Mouse (Mus musculus) forebrain, embryonic 15.5 days (tissue): ENCODE measurements at regions not wholly inside any gene's neighbourhood (a gene's known extent, or its start where the extent isn't known, plus 50 kb on each side); places are given as distances from the start of the nearest gene placed in this dataset.

Experiments used
- ATAC-seq: fragments of 200-750 bp; cut with Nextera tagmentation; replicated peaks from 2 replicates; pipeline ENCODE4 v1.8.0; 2017; ENCODE audit warnings: mild to moderate bottlenecking, moderate TSS enrichment, moderate library complexity
- H3K27ac ChIP-seq: fragments of 300-500 bp; sonication (generic); replicated peaks from 2 replicates; pipeline ENCODE4 v1.5.1; 2015; ENCODE audit warnings: mild to moderate bottlenecking, inconsistent platforms
- H3K27me3 ChIP-seq: fragments of 300-500 bp; sonication (generic); 2 replicates; pipeline ENCODE4 v1.6.1; 2015; ENCODE audit warnings: inconsistent platforms
- H3K36me3 ChIP-seq: fragments of 300-500 bp; sonication (generic); 2 replicates; pipeline ENCODE4 v1.6.1; 2015; ENCODE audit warnings: mild to moderate bottlenecking, inconsistent platforms
- H3K4me1 ChIP-seq: fragments of 300-500 bp; sonication (generic); 2 replicates; pipeline ENCODE4 v1.6.1; 2015; ENCODE audit warnings: inconsistent platforms
- H3K4me2 ChIP-seq: fragments of 300-500 bp; sonication (generic); replicated peaks from 2 replicates; pipeline ENCODE4 v1.6.1; 2015; ENCODE audit warnings: mild to moderate bottlenecking, inconsistent platforms
- H3K4me3 ChIP-seq: fragments of 300-500 bp; sonication (generic); 2 replicates; pipeline ENCODE4 v1.5.1; 2015; ENCODE audit warnings: mild to moderate bottlenecking, inconsistent platforms
- H3K9ac ChIP-seq: fragments of 300-500 bp; sonication (generic); replicated peaks from 2 replicates; pipeline ENCODE4 v1.6.1; 2015; ENCODE audit warnings: mild to moderate bottlenecking, inconsistent platforms
- H3K9me3 ChIP-seq: fragments of 300-500 bp; sonication (generic); 2 replicates; pipeline ENCODE4 v1.6.1; 2016; ENCODE audit warnings: inconsistent platforms
- WGBS: fragments of 180-500 bp; shearing (Covaris S2); methylation state at CpG from one replicate; pipeline ENCODE4 v1.1.7; 2015; ENCODE audit warnings: mixed read lengths; 5-methylcytosine and 5-hydroxymethylcytosine counted together

DNA sequence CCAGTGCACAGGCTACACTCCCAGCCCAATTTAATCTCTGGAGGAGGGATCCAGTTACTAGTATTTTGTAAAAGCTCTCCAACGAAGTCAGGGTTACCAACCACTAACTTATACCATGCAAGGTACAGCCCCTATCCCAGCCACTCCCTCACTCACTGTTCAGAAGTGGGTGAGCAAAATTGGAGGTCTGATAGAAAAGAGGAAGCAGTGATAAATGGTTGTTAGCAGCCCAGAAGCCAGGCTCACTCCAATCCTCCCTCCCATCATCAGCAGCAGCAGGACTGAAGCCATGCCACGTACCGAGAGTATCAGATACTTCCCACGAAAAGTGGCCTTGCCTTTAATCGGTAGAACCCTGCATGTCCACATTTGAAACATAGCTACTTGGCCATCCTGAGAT lies 86.1 kb downstream of the Efnb1 start:
- Histone ChIP-seq H3K27ac (no peak overlapping the region), H3K36me3 (no peaks in the 10 kb centered on the region), H3K9ac (no peak overlapping the region), H3K4me2 (no peak overlapping the region), H3K27me3 (no peaks in the 10 kb centered on the region), H3K4me3 (no peak overlapping the region), H3K9me3 (no peaks in the 10 kb centered on the region), H3K4me1 (peaks cover 18% of the 10 kb centered on the region)
- no peak for ATAC-seq
- WGBS: 80% methylated on average over 5 of the region's 5 CpGs

DNA sequence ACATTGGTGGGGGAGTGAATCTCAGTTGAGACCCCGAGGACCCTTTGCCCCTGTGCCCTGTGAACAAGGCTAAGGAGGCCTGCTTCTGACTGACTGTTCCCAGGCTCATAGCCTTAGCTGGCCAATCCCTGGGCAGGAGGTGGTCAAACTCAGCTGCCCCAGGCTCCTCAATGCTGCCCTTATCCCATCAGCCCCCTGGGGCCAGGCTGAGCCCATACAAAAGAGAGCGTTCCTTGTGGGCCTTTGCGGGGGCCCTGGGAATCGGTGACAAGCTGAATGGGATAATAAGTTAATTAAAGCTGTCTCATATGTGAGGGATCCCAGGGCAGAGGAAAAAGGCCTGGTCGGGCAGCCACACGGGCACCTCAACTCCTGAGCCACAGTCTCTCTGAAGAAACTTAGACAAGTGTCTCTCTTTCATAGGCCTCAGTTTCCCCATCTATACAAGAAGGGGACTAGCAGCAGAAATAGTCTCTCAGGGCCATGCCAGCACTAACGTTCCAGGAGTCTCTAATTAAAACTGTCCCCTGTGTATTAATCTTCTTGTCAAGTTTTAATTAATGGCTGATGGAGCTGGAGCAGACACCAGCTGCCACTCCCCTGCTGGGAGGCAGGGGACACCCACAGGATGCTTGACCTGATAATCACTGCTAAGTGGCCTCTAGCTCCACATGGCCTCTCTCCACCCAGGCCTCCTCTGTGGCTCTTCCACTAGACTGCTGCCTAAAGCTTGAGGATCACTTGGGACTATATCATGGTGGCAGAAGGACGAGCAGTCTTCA lies 84.9 kb downstream of the Efnb1 start:
- ATAC-seq: no peak
- 17% methylated on average over 8 of the region's 8 CpGs for WGBS
- Histone ChIP-seq H3K36me3 (no peaks in the 10 kb centered on the region), H3K27me3 (no peaks in the 10 kb centered on the region), H3K9ac (no peak overlapping the region), H3K4me2 (no peak overlapping the region), H3K4me3 (no peak overlapping the region), H3K9me3 (no peaks in the 10 kb centered on the region), H3K4me1 (peaks cover 27% of the 10 kb centered on the region), H3K27ac (no peak overlapping the region)

GRCm38 (mm10) chrX:99218213-99218612 lies 82.3 kb downstream of the Efnb1 start:
- ATAC-seq: no peak
- 38% methylated on average over 6 of the region's 7 CpGs for WGBS
- no peak overlapping the region for H3K9ac ChIP-seq

GRCm38 (mm10) chrX:99216633-99217459 lies 80.9 kb downstream of the Efnb1 start:
- Histone ChIP-seq H3K27ac (peak overlapping the region; percentile 63), H3K27me3 (no peaks in the 10 kb centered on the region), H3K4me3 (peak overlapping the region; percentile 37), H3K36me3 (no peaks in the 10 kb centered on the region), H3K9me3 (no peaks in the 10 kb centered on the region), H3K9ac (peak overlapping the region; percentile 52), H3K4me1 (peaks cover 27% of the 10 kb centered on the region), H3K4me2 (peak overlapping the region; percentile 44)
- ATAC-seq: peak; percentile 51
- WGBS: 15% methylated on average over 60 of the region's 60 CpGs

More at GRCm38 (mm10) chrX:99218213-99218612, 82.3 kb downstream of the Efnb1 start:
- H3K27me3 ChIP-seq: no peaks in the 10 kb centered on the region
- H3K27ac ChIP-seq: no peak overlapping the region
- H3K36me3 ChIP-seq: no peaks in the 10 kb centered on the region
- H3K4me1 ChIP-seq: peaks cover 27% of the 10 kb centered on the region
- H3K4me3 ChIP-seq: no peak overlapping the region
- H3K9me3 ChIP-seq: no peaks in the 10 kb centered on the region
- H3K4me2 ChIP-seq: no peak overlapping the region

- no peak overlapping the region for H3K4me3 ChIP-seq
- peaks cover 27% of the 10 kb centered on the region for H3K4me1 ChIP-seq
- no peak overlapping the region for H3K27ac ChIP-seq
- no peaks in the 10 kb centered on the region for H3K36me3 ChIP-seq
- H3K4me2 ChIP-seq: peak overlapping the region; percentile 44; the same call in 1 of the 2 replicates
- H3K9me3 ChIP-seq: no peaks in the 10 kb centered on the region
- ATAC-seq: no peak
- no peak overlapping the region for H3K9ac ChIP-seq
- no peaks in the 10 kb centered on the region for H3K27me3 ChIP-seq
- WGBS: 50% methylated on average over 5 of the region's 5 CpGs
These were observed 80.0 kb downstream of the Efnb1 start for GRCm38 (mm10) chrX:99215931-99216330.

GRCm38 (mm10) chrX:99215111-99215510 lies 79.2 kb downstream of the Efnb1 start:
- Histone ChIP-seq H3K4me1 (peaks cover 24% of the 10 kb centered on the region), H3K9ac (no peak overlapping the region), H3K4me2 (no peak overlapping the region), H3K9me3 (no peaks in the 10 kb centered on the region), H3K4me3 (no peak overlapping the region), H3K36me3 (no peaks in the 10 kb centered on the region), H3K27ac (no peak overlapping the region), H3K27me3 (no peaks in the 10 kb centered on the region)
- no peak for ATAC-seq
- WGBS: 53% methylated on average over 7 of the region's 7 CpGs

DNA sequence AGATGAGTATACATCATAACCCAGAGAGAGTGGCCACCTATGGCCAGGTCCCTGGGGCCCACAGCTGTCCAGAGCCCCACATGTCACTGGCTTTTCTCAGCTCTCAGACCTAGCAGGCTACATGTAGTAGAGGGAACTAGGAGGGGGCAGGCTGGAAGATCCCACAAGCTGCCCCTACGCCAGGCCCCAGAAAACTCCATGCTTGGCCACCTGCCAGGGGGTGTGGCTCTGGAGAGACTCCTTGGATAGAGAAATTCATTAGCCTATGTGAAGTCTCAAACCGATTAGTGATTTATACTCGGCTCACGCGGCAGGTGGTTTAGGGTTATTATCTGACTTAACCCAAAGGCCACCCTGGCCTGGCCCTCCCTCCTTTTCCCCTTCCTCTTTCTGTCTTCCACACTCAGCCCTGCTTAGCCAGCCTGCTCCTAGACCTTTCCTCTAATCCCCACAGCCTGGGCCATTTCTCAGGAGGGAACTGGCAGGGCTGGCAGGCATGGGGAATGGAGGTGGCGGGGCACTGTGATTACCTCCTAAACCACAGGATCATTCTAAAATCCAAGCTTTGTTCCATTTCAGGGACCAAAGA lies 77.7 kb downstream of the Efnb1 start:
- peaks cover 24% of the 10 kb centered on the region for H3K4me1 ChIP-seq
- H3K4me3 ChIP-seq: no peak overlapping the region
- H3K27ac ChIP-seq: peak overlapping the region; percentile 60
- H3K4me2 ChIP-seq: no peak overlapping the region
- H3K9me3 ChIP-seq: no peaks in the 10 kb centered on the region
- no peak overlapping the region for H3K9ac ChIP-seq
- WGBS: 59% methylated on average over 6 of the region's 6 CpGs
- H3K36me3 ChIP-seq: no peaks in the 10 kb centered on the region
- H3K27me3 ChIP-seq: no peaks in the 10 kb centered on the region; the same call in 1 of the 2 replicates
- peak; percentile 37 for ATAC-seq

- Histone ChIP-seq H3K9ac (no peak overlapping the region), H3K4me2 (no peak overlapping the region), H3K27me3 (no peaks in the 10 kb centered on the region), H3K9me3 (no peaks in the 10 kb centered on the region), H3K36me3 (no peaks in the 10 kb centered on the region), H3K27ac (no peak overlapping the region), H3K4me3 (no peak overlapping the region), H3K4me1 (peaks cover 13% of the 10 kb centered on the region)
- 78% methylated on average over 6 of the region's 6 CpGs for WGBS
- ATAC-seq: no peak
These were observed 68.1 kb downstream of the Efnb1 start for GRCm38 (mm10) chrX:99204077-99204476.

- no peak for ATAC-seq
- WGBS: 71% methylated on average over 7 of the region's 7 CpGs
These were observed 65.2 kb downstream of the Efnb1 start for GRCm38 (mm10) chrX:99201081-99201480.

DNA sequence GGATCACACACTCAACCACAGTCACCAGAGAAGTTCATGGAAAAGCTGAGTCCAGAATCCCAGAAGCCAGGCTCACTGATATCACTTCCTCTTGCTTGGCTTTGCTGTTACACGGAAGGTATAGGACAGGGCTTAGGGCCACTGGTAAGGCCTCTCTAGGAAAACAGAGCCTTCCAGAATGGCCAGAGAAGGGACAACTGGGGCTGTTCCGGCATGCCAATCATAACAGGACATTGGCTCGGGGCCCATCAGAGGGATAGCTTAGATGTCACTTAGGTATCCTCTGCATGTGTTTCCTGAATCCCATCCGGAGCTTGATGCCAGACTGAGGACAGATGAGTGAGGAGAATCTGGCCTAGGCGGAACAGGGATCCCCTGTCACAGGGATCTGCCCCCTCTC lies 63.7 kb downstream of the Efnb1 start:
- H3K4me1 ChIP-seq: peaks cover 30% of the 10 kb centered on the region
- WGBS: 50% methylated on average over 5 of the region's 5 CpGs
- peak overlapping the region; percentile 95 for H3K27ac ChIP-seq
- no peak overlapping the region for H3K4me3 ChIP-seq
- ATAC-seq: no peak
- 0 out of 2 replicates have a peak overlapping the region, but pooled peaks have one; percentile 30 for H3K9ac ChIP-seq
- no peaks in the 10 kb centered on the region for H3K36me3 ChIP-seq
- no peaks in the 10 kb centered on the region for H3K9me3 ChIP-seq
- no peak overlapping the region for H3K4me2 ChIP-seq
- no peaks in the 10 kb centered on the region for H3K27me3 ChIP-seq

More at GRCm38 (mm10) chrX:99201081-99201480, 65.2 kb downstream of the Efnb1 start:
- H3K4me1 ChIP-seq: peaks cover 30% of the 10 kb centered on the region
- H3K9me3 ChIP-seq: no peaks in the 10 kb centered on the region
- H3K36me3 ChIP-seq: no peaks in the 10 kb centered on the region
- no peak overlapping the region for H3K27ac ChIP-seq
- H3K4me3 ChIP-seq: no peak overlapping the region
- no peaks in the 10 kb centered on the region for H3K27me3 ChIP-seq
- no peak overlapping the region for H3K9ac ChIP-seq
- H3K4me2 ChIP-seq: no peak overlapping the region

DNA sequence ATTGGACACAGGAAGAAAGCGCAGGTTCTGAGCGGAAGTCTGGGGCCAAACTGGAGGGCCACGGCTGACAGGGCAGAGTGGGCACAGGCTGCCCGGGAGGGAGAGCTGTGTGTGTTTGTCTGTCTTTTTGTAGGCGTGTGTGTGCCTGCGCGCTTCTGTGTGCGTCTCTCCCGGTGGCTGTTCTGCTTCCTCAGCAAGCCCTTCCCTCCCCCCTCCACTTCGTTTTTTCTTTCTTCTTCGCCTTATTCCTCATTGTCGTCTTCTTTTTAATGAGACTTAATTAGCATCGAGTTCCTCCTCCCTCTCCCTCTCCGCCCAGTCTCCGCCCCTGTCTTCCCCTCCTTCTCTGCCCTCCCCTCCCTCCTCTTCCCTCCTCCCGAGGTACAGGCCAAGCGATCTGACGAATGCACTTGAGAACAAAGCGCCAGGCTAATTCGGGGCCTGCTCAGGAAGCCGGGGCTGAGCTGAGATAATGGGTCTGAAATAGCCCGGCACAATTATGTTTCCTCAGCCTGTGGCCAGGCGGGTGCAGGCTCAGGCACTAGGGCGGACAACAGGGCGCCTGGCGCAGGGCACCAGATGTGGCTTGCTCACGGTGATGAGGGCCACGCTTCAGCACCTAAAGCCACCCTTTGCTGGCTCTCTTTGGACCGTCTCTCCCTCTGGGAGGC lies 63.2 kb downstream of the Efnb1 start:
- 22% methylated on average over 29 of the region's 29 CpGs for WGBS
- Histone ChIP-seq H3K9ac (peak overlapping the region; percentile 43), H3K36me3 (no peaks in the 10 kb centered on the region), H3K4me3 (peak overlapping the region; percentile 22), H3K9me3 (no peaks in the 10 kb centered on the region), H3K27ac (peak overlapping the region; percentile 95), H3K4me1 (peaks cover 30% of the 10 kb centered on the region), H3K27me3 (no peaks in the 10 kb centered on the region), H3K4me2 (peak overlapping the region; percentile 44)
- peak; percentile 88 for ATAC-seq
